Mouse (Mus musculus) embryonic facial prominence, embryonic 13.5 days (tissue): ENCODE measurements around the gene Olfr533. TPM values are rescaled to one million over a fixed set of nuclear protein-coding genes. Genes with fewer than 3 reads are reported as not detected.

ENCODE experiments used
- polyA plus RNA-seq: library from polyadenylated mRNA; unstranded; fragments of >200 nt; fragmentation: Nextera tagmentation; extraction: Ambion mirVana; gene quantifications from 2 replicates; pipeline ENCODE4 v1.2.1, GENCODE M21; 2015

The Olfr533 gene
- polyA plus RNA-seq, 1 experiment from 2014 or later = not detected

Other genes starting within 250 kb of the Olfr533 start
- not detected in 2 replicates for gene Cd163l1, start 245.1 kb upstream of the Olfr533 start, polyA plus RNA-seq
- not detected in 2 replicates for gene 5830411N06Rik, start 216.1 kb upstream of the Olfr533 start, polyA plus RNA-seq
- not detected in 2 replicates for gene Olfr525, start 142.5 kb upstream of the Olfr533 start, polyA plus RNA-seq
- gene Olfr527, start 129.4 kb upstream of the Olfr533 start, polyA plus RNA-seq = not detected in 2 replicates
- gene Olfr60, start 101.7 kb upstream of the Olfr533 start, polyA plus RNA-seq = not detected in 2 replicates
- not detected in 2 replicates for gene Olfr530, start 87.0 kb upstream of the Olfr533 start, polyA plus RNA-seq
- gene Olfr531, start 60.5 kb upstream of the Olfr533 start, polyA plus RNA-seq = not detected in 2 replicates
- not detected in 2 replicates for gene Olfr532, start 41.7 kb upstream of the Olfr533 start, polyA plus RNA-seq
- not detected in 2 replicates for gene Olfr535, start 20.8 kb downstream of the Olfr533 start, polyA plus RNA-seq
- gene Olfr536, start 44.0 kb downstream of the Olfr533 start, polyA plus RNA-seq = not detected in 2 replicates
- gene Olfr538, start 104.5 kb downstream of the Olfr533 start, polyA plus RNA-seq = not detected in 2 replicates
- not detected in 2 replicates for gene Olfr46, start 137.9 kb downstream of the Olfr533 start, polyA plus RNA-seq
- not detected in 2 replicates for gene Olfr61, start 165.6 kb downstream of the Olfr533 start, polyA plus RNA-seq
- gene Olfr53, start 183.1 kb downstream of the Olfr533 start, polyA plus RNA-seq = not detected in 2 replicates
- gene Olfr539, start 196.6 kb downstream of the Olfr533 start, polyA plus RNA-seq = 0.01 and 0.03 TPM in 2 replicates
- not detected in 2 replicates for gene Olfr45, start 218.6 kb downstream of the Olfr533 start, polyA plus RNA-seq
- 0.15 TPM in 1 of 2 replicates, not detected in the other for gene Olfr541, start 233.9 kb downstream of the Olfr533 start, polyA plus RNA-seq